Mouse (Mus musculus) layer of hippocampus, adult 11-12 months (tissue): Measurements from ENCODE around the gene Hoxd12.
A peak's percentile ranks its signal among the peaks of the same experiment; 100 is the strongest.

Source experiments
- DNase-seq: peaks from one replicate; pipeline ENCODE4 v3.0.0; 2022; ENCODE audit warnings: low spot score

Hoxd12 gene

GRCm38 (mm10) chr2:74709465-74710419 lies 34.9 kb downstream of the Hoxd12 start:
- no peak for DNase-seq

GRCm38 (mm10) chr2:74710929-74711543 lies 36.2 kb downstream of the Hoxd12 start:
- no peak for DNase-seq

- no peak for DNase-seq
Measured at GRCm38 (mm10) chr2:74711721-74712621, 37.2 kb downstream of the Hoxd12 start, which contains the start of the genes Hoxd3 and Hoxd4. Gene Hoxd3, plus strand, starts transcription at chr2:74711927. Gene Hoxd4, plus strand, starts transcription at chr2:74711929.

- DNase-seq, result no peak
Measured at GRCm38 (mm10) chr2:74713239-74714150, 38.7 kb downstream of the Hoxd12 start.

GRCm38 (mm10) chr2:74714156-74714789 lies 39.5 kb downstream of the Hoxd12 start:
- no peak for DNase-seq

GRCm38 (mm10) chr2:74714881-74715280 lies 40.1 kb downstream of the Hoxd12 start:
- no peak for DNase-seq

GRCm38 (mm10) chr2:74715504-74716241 lies 40.9 kb downstream of the Hoxd12 start:
- peak; percentile 74 for DNase-seq

- no peak for DNase-seq
Measured at GRCm38 (mm10) chr2:74720384-74720783, 45.6 kb downstream of the Hoxd12 start.

- no peak for DNase-seq
Measured at GRCm38 (mm10) chr2:74720955-74721491, 46.2 kb downstream of the Hoxd12 start.

GRCm38 (mm10) chr2:74721882-74722281 lies 47.1 kb downstream of the Hoxd12 start:
- DNase-seq, result no peak

GRCm38 (mm10) chr2:74722949-74723348 lies 48.1 kb downstream of the Hoxd12 start:
- DNase-seq, result no peak

GRCm38 (mm10) chr2:74724244-74725015 lies 49.6 kb downstream of the Hoxd12 start:
- no peak for DNase-seq

- no peak for DNase-seq
Measured at GRCm38 (mm10) chr2:74725171-74725570, 50.4 kb downstream of the Hoxd12 start.

- no peak for DNase-seq
Measured at GRCm38 (mm10) chr2:74726551-74726950, 51.7 kb downstream of the Hoxd12 start, which contains the start of gene Gm28230. Gene Gm28230, plus strand, starts transcription at chr2:74726728.

- no peak for DNase-seq
Measured at GRCm38 (mm10) chr2:74726973-74727639, 52.3 kb downstream of the Hoxd12 start.
